Mouse (Mus musculus): Measurements from ENCODE around the gene Kcnt2. TPM values are rescaled to one million over a fixed set of nuclear protein-coding genes. Genes with fewer than 3 reads are reported as not detected.
A peak's percentile ranks its signal among the peaks of the same experiment; 100 is the strongest.

The Kcnt2 gene
- total RNA-seq, 2 experiments from 2014 or later = 2.4 TPM

DNA sequence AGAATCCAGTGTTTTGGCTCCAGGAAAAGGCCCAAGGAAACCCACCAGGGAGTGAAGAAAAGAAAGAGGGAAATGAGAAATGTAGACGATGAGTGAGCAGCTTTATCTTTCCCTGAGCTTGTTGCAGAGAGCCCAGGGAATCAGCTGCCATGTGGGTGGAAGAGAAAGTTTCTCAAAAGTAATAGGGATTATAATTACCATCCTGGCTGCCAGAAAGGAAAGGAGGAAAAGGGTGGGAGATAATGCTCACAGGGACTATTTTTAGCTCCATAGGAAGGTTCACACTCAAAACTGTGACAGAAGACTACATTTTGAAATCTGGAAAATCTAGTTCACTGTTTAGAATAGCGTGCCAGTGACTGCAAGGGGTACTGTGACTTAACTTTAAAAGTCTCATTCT is 243.9 kb downstream of the Kcnt2 start:
- DNase-seq (ENCODE audit: low spot score in 2 of 2) = no peak

DNA sequence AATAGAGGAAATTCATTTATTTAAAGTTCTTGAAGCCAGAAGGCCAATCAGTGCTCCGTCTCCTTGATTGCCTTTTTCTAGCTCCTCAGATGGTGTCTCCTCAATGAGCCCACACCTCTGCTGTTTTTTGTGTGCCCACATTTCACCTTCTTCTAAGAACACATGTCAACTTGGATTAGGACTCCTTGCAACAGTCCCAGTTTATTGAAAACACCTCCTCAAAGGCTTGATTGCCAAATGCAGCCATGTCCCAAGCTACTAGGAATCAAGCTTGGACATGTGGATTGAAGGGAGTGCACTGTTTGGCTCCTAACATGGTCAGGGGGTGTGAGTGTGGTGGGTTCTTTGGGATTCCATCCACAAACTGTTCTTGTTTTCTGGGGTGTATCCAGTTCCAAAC is 245.4 kb downstream of the Kcnt2 start:
- DNase-seq (ENCODE audit: low spot score in 2 of 2) = no peak

- no peak for DNase-seq (ENCODE audit: low spot score in 2 of 2)
Measured at GRCm38 (mm10) chr1:140492237-140492636, 246.3 kb downstream of the Kcnt2 start.

DNA sequence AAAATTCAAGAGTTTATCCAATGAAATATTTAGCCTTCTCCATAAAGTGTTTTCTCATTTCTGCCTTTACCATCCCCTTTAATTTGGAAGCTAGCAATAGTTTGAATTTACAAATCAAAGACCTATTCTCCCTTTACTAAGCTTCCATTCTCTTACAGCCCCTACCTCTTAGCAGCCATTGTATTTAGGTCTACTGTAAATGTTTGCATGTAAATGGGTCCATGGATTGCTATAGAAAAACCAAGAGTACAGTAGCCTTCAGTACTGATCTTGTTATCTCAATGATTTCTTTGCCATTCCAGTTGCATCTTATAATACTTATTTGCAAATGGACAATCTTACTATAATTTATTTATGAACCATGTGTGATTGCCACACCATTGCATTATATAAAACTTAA is 267.5 kb downstream of the Kcnt2 start:
- DNase-seq (ENCODE audit: low spot score in 2 of 2) = no peak

GRCm38 (mm10) chr1:140531285-140531908 is 285.4 kb downstream of the Kcnt2 start:
- peak in 1 of 2 experiments; percentile 23 for DNase-seq (ENCODE audit: low spot score in 2 of 2)

GRCm38 (mm10) chr1:140534849-140535248 is 288.9 kb downstream of the Kcnt2 start:
- no peak for DNase-seq (ENCODE audit: low spot score in 2 of 2)

DNA sequence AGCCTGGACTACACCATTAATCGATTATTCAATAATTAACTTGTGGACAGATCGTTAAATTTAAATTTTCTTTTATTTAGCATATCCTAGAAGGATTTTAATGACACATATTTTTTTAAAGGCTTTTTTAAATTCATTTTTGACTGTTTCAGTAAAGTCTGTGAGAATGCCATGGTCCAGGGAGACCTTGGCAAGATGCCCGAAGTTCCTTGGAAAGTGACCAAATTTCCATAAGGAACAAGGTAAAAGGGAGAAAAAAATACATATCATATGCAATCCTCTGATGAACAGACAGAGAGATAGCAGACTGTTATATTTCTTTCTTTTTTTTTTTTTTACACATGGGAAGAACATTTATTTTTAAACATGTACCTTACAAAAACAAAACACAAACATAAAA is 296.1 kb downstream of the Kcnt2 start:
- DNase-seq (ENCODE audit: low spot score in 2 of 2) = no peak

DNA sequence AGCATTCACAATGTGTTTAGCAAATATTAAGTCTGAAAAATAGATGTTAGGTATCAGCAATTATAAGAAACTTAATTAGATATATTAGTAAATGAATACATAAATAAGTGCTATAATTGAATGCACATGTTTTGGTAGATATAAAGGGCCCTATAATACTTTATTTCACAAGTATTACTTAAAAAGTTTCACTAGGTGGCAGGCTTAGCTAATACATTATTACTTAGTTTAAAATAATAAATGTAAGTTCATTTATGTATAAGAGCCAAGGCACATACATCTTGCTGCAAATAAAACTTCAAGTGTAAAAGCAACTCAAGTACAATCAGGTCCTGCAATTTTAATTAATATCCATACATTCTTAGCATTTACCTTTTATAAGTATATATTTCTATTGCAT is 302.8 kb downstream of the Kcnt2 start:
- no peak for DNase-seq (ENCODE audit: low spot score in 2 of 2)

GRCm38 (mm10) chr1:140560801-140561200 is 314.8 kb downstream of the Kcnt2 start:
- no peak for DNase-seq (ENCODE audit: low spot score in 2 of 2)

- DNase-seq (ENCODE audit: low spot score in 2 of 2) = no peak
Measured at GRCm38 (mm10) chr1:140572141-140572540, 326.2 kb downstream of the Kcnt2 start.

- DNase-seq (ENCODE audit: low spot score in 2 of 2) = no peak
Measured at GRCm38 (mm10) chr1:140578607-140579006, 332.6 kb downstream of the Kcnt2 start.

DNA sequence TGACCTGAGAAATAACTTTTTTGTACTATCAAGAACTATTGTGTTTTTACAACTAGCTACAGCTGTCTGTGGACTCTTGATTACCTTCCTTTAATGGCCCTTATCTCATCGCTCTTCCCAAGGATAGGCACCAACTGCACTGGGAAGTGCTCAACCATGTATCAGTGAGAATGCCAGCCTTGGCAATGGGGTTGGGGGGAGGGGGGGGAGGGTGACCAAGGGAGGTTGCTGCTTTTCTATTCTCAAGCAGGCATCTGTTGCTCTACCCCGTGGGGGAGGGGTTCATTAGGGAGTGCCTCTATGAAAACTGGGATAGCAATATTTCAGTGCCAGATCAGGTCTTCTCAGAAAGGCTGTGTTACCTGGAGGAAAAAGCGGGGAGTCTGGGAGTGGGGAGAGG is 342.3 kb downstream of the Kcnt2 start:
- no peak for DNase-seq (ENCODE audit: low spot score in 2 of 2)

- no peak for DNase-seq (ENCODE audit: low spot score in 2 of 2)
Measured at GRCm38 (mm10) chr1:140608765-140609297, 362.9 kb downstream of the Kcnt2 start.

- DNase-seq (ENCODE audit: low spot score in 2 of 2) = no peak
Measured at GRCm38 (mm10) chr1:140613101-140613500, 367.1 kb downstream of the Kcnt2 start.

GRCm38 (mm10) chr1:140614840-140615239 is 368.9 kb downstream of the Kcnt2 start:
- DNase-seq (ENCODE audit: low spot score in 2 of 2) = no peak

- no peak for DNase-seq (ENCODE audit: low spot score in 2 of 2)
Measured at GRCm38 (mm10) chr1:140618164-140618563, 372.2 kb downstream of the Kcnt2 start.

GRCm38 (mm10) chr1:140624918-140625317 is 379.0 kb downstream of the Kcnt2 start:
- DNase-seq (ENCODE audit: low spot score in 2 of 2) = no peak

DNA sequence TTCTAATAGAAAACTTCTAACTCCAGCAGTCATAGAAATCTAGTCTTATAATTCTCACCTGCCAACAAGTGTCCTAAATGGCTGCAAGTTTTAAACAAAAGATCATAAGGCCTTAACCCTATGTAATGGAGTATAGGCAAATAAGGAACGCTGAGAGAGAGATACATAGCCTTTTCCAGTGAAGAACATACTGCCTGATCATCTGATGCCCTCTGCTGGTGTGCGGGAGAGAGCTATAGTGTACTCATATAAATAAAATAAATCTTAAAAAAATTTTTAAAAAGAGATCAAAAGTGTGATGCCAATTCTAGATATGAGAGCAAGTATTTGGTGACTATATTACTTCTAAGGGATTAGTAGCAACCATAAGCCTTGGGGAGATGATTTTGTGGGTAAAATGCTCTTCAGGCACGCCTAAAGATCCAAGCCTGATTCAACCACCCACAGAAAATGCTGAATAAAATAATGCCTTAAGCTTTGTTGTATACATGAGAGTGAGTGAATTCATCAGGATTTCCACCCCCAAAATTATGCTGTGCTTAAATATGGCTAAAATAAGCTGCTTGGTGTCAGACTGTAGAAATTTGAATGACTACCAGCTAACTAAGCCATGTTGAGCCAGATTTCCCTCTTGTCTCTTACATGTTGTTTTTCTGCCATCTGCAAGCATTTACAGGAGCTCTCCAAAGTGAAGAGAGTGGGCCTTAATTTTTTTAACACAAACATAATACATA is 413.8 kb downstream of the Kcnt2 start:
- no peak for DNase-seq (ENCODE audit: low spot score in 2 of 2)

DNA sequence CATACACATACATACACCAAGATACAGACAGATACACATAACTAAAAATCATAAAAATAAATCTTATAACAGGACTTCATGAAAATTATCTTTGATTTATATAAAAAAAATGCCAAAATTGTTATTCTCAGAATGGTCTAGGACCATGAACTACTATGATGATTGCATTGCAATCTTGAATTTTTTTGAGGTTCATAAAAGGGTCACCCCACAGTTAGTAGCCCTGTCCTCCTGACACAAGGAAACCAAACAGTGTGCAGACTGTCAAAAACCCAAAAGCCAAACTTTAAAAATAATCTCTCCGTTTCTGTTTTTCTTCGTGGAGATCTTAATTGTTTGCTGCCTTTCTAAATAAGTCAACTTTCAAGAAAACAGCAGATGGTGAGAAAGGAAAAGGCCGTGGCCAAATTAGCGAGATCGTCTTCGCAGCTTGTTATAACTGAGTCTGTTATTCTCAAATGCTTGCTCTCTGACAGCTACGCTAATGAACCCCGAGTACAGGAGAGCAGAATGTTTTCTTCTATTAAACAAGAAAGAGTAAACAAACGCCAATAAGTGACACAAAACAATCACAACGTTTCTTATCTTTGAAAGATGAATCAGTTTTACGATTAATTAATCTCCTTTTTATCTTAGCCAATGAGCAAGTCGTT is 414.9 kb downstream of the Kcnt2 start:
- DNase-seq (ENCODE audit: low spot score in 2 of 2) = no peak

- no peak for DNase-seq (ENCODE audit: low spot score in 2 of 2)
Measured at GRCm38 (mm10) chr1:140661404-140661787, 415.4 kb downstream of the Kcnt2 start.
